Mouse (Mus musculus): ENCODE results near the gene Auh. TPM values are rescaled to one million over a fixed set of nuclear protein-coding genes. Genes with fewer than 3 reads are reported as not detected.
A peak's percentile ranks its signal among the peaks of the same experiment; 100 is the strongest.

Gene Auh
- total RNA-seq, 2 experiments from 2014 or later, result 48.1 to 48.8 TPM

- DNase-seq, result no peak
Measured at GRCm38 (mm10) chr13:52833748-52834147, 95.7 kb downstream of the Auh start.

GRCm38 (mm10) chr13:52833220-52833619 is 96.3 kb downstream of the Auh start:
- DNase-seq, result no peak

- DNase-seq, result no peak
Measured at GRCm38 (mm10) chr13:52832481-52833170, 96.9 kb downstream of the Auh start.

GRCm38 (mm10) chr13:52831037-52831757 is 98.3 kb downstream of the Auh start:
- no peak for DNase-seq

GRCm38 (mm10) chr13:52828946-52829523 is 100.4 kb downstream of the Auh start:
- no peak for DNase-seq

GRCm38 (mm10) chr13:52828217-52828616 is 101.3 kb downstream of the Auh start:
- DNase-seq, result no peak

- DNase-seq, result no peak
Measured at GRCm38 (mm10) chr13:52826666-52827065, 102.8 kb downstream of the Auh start.

- DNase-seq, result no peak
Measured at GRCm38 (mm10) chr13:52824754-52825153, 104.7 kb downstream of the Auh start.

GRCm38 (mm10) chr13:52822165-52823149 is 107.0 kb downstream of the Auh start:
- no peak for DNase-seq

- peak; percentile 52 for DNase-seq
Measured at GRCm38 (mm10) chr13:52821571-52821970, 107.9 kb downstream of the Auh start.

- no peak for DNase-seq
Measured at GRCm38 (mm10) chr13:52819901-52820300, 109.6 kb downstream of the Auh start.

- DNase-seq, result peak; percentile 64
Measured at GRCm38 (mm10) chr13:52818760-52819159, 110.7 kb downstream of the Auh start.

GRCm38 (mm10) chr13:52817991-52818491 is 111.4 kb downstream of the Auh start:
- DNase-seq, result peak; percentile 34

GRCm38 (mm10) chr13:52813750-52814149 is 115.7 kb downstream of the Auh start:
- DNase-seq, result no peak

- no peak for DNase-seq
Measured at GRCm38 (mm10) chr13:52812549-52813515, 116.6 kb downstream of the Auh start.

- DNase-seq, result no peak
Measured at GRCm38 (mm10) chr13:52807722-52808121, 121.8 kb downstream of the Auh start.

GRCm38 (mm10) chr13:52806029-52806428 is 123.5 kb downstream of the Auh start:
- DNase-seq, result no peak

- no peak for DNase-seq
Measured at GRCm38 (mm10) chr13:52805581-52805980, 123.9 kb downstream of the Auh start.

- DNase-seq, result no peak
Measured at GRCm38 (mm10) chr13:52802482-52802881, 127.0 kb downstream of the Auh start.

GRCm38 (mm10) chr13:52800687-52801341 is 128.7 kb downstream of the Auh start:
- DNase-seq, result no peak
